In genomic region chr2:62628356-62628755, GRCm38 (mm10) we compare ENCODE assay signal across 21 mouse cellular contexts. TPM values are rescaled to one million over a fixed set of nuclear protein-coding genes. Genes with fewer than 3 reads are reported as not detected.
DNase-seq lines count a peak whose midpoint lies in the region; ATAC-seq lines count a peak whose summit lies in the region.
"Had no signal": no experiment of that assay in that cellular context is flagged by ENCODE, and none has a peak within 500 bp of the region (broad histone marks: within the 10 kb centered on the region; RNA-seq: fewer than 3 reads in every experiment).

No protein-coding gene starts in this region.

- H3K4me1 ChIP-seq in kidney, embryonic 16.5 days (ENCODE audit: insufficient read depth, low read length), result no peaks in the 10 kb centered on the region
- H3K4me1 ChIP-seq: embryonic facial prominence, embryonic 12.5 days; heart, embryonic 13.5 days; midbrain, embryonic 10.5 days; stomach, embryonic 15.5 days had no signal

- H3K27ac ChIP-seq in kidney, embryonic 16.5 days (ENCODE audit: low read length), result no peak overlapping the region
- H3K27ac ChIP-seq: embryonic facial prominence, embryonic 12.5 days; forebrain, embryonic 15.5 days; gastrocnemius, adult 2 months; heart, embryonic 13.5 days; hindbrain, embryonic 14.5 days; liver, embryonic 12.5 days; macrophage; midbrain, embryonic 10.5 days; stomach, embryonic 15.5 days had no signal

- no peaks in the 10 kb centered on the region for H3K36me3 ChIP-seq in kidney, embryonic 16.5 days (ENCODE audit: insufficient read depth, low read length)
- H3K36me3 ChIP-seq: embryonic facial prominence, embryonic 12.5 days; forebrain, embryonic 15.5 days; heart, embryonic 13.5 days; liver, embryonic 12.5 days; midbrain, embryonic 10.5 days; stomach, embryonic 15.5 days had no signal

- H3K4me3 ChIP-seq in kidney, embryonic 16.5 days (ENCODE audit: low read length), result no peak overlapping the region
- H3K4me3 ChIP-seq: embryonic facial prominence, embryonic 12.5 days; erythroblast, embryonic 14.5 days; forebrain, embryonic 15.5 days; gastrocnemius, adult 2 months; heart, embryonic 13.5 days; liver, embryonic 12.5 days; midbrain, embryonic 10.5 days; stomach, embryonic 15.5 days had no signal

- no peaks in the 10 kb centered on the region for H3K9me3 ChIP-seq in kidney, embryonic 16.5 days (ENCODE audit: low read length)
- H3K9me3 ChIP-seq: embryonic facial prominence, embryonic 12.5 days; forebrain, embryonic 15.5 days; heart, embryonic 13.5 days; liver, embryonic 12.5 days; midbrain, embryonic 10.5 days; stomach, embryonic 15.5 days had no signal

- H3K9ac ChIP-seq in kidney, embryonic 16.5 days (replicated peaks; ENCODE audit: low read length), result no peak overlapping the region
- H3K9ac ChIP-seq: embryonic facial prominence, embryonic 12.5 days; forebrain, embryonic 15.5 days; heart, embryonic 13.5 days; hindbrain, embryonic 14.5 days; liver, embryonic 12.5 days; lung, embryonic 14.5 days; stomach, embryonic 15.5 days had no signal

- ATAC-seq in kidney, embryonic 16.5 days (ENCODE audit: low FRiP score, low TSS enrichment), result no peak
- ATAC-seq: forebrain, embryonic 15.5 days; liver, embryonic 12.5 days had no signal

- peak; percentile 89 for DNase-seq in brain, adult 2 months (ENCODE audit: low read depth, low spot score)
- DNase-seq in frontal cortex, adult 2 months (ENCODE audit: extremely low spot score in 1 of 2, low spot score in 1 of 2), result peak; percentile 82
- peak; percentile 56 to 75 for DNase-seq in left cerebral cortex, adult 18-20 months (ENCODE audit: low spot score in 2 of 2)
- DNase-seq in right cerebral cortex, postnatal 10 days (ENCODE audit: low spot score in 2 of 2), result peak; percentile 65 to 80
- DNase-seq in adrenal gland, postnatal 25 days, result no peak
- DNase-seq in T-cell, adult 2 months (ENCODE audit: low spot score), result no peak
- DNase-seq: cerebellum, adult 9-10 months; gastrocnemius, adult 2 months; heart, postnatal 36 days had no signal

- no peak overlapping the region for H3K4me2 ChIP-seq in kidney, embryonic 16.5 days (replicated peaks; ENCODE audit: low read depth, low read length)
- H3K4me2 ChIP-seq: embryonic facial prominence, embryonic 12.5 days; forebrain, embryonic 15.5 days; heart, embryonic 13.5 days; hindbrain, embryonic 14.5 days; liver, embryonic 12.5 days; lung, embryonic 14.5 days; stomach, embryonic 15.5 days had no signal

- no peaks in the 10 kb centered on the region for H3K27me3 ChIP-seq in kidney, embryonic 16.5 days (ENCODE audit: insufficient read depth, low read length)
- H3K27me3 ChIP-seq: embryonic facial prominence, embryonic 12.5 days; forebrain, embryonic 15.5 days; heart, embryonic 13.5 days; liver, embryonic 12.5 days; stomach, embryonic 15.5 days had no signal

- 88% methylated on average over 5 of the region's 5 CpGs for WGBS in kidney, embryonic 16.5 days

RNA-seq across cellular contexts. Expression of gene Ifih1, which starts 17.7 kb away (rescaled TPM):
- 2.6 and 3.0 TPM in 2 replicates for polyA plus RNA-seq in frontal cortex, adult 2 months (2012; rRNA removed)
- total RNA-seq in left cerebral cortex, adult 18-20 months (2021), result 1 to 10 TPM; 4.1 TPM
- 7.9 and 17.2 TPM in 2 replicates for total RNA-seq in adrenal gland, postnatal 25 days (2021)
- polyA plus RNA-seq in kidney, embryonic 16.5 days (2015; fragmentation: Nextera tagmentation; extraction: Ambion mirVana), result 2.4 and 3.6 TPM in 2 replicates

RNA-seq across cellular contexts. Expression of gene Gca, which starts 35.7 kb away (rescaled TPM):
- 18.2 and 18.4 TPM in 2 replicates for polyA plus RNA-seq in frontal cortex, adult 2 months (2012; rRNA removed)
- 10 to 100 TPM; 18.2 to 23.8 TPM for total RNA-seq in left cerebral cortex, adult 18-20 months (2021)
- total RNA-seq in adrenal gland, postnatal 25 days (2021), result 3.5 and 5.5 TPM in 2 replicates
- 18.8 and 19.5 TPM in 2 replicates for polyA plus RNA-seq in kidney, embryonic 16.5 days (2015; fragmentation: Nextera tagmentation; extraction: Ambion mirVana)
- polyA plus RNA-seq: erythroblast, embryonic 14.5 days had no signal

RNA-seq across cellular contexts. Expression of gene Fap, which starts 54.5 kb away (rescaled TPM):
- 3.1 and 3.2 TPM in 2 replicates for polyA plus RNA-seq in frontal cortex, adult 2 months (2012; rRNA removed)
- total RNA-seq in left cerebral cortex, adult 18-20 months (2021), result 1 to 10 TPM; 3.8 to 6.7 TPM
- total RNA-seq in adrenal gland, postnatal 25 days (2021), result 2.5 and 3.5 TPM in 2 replicates
- polyA plus RNA-seq in kidney, embryonic 16.5 days (2015; fragmentation: Nextera tagmentation; extraction: Ambion mirVana), result 4.4 and 4.7 TPM in 2 replicates
- polyA plus RNA-seq: C2C12; erythroblast, embryonic 14.5 days had no signal

Comparison
In these comparisons a context has a peak if more than half of its experiments do, and no peak if none do; other contexts are left out.
1. DNase-seq: peak in brain, adult 2 months (single experiment), frontal cortex, adult 2 months (2 of 2), left cerebral cortex, adult 18-20 months (2 of 2) and right cerebral cortex, postnatal 10 days (2 of 2); none in adrenal gland, postnatal 25 days (single experiment) and T-cell, adult 2 months (single experiment).